Mouse (Mus musculus) G1E (cell line): ENCODE measurements around the gene Uncx.

ENCODE experiments used
- CTCF ChIP-seq: IDR thresholded peaks from 2 replicates; pipeline ENCODE4 v1.5.1; 2012; ENCODE audit warnings: low read depth, low read length, inconsistent platforms, mixed read lengths
- GATA1 ChIP-seq: IDR thresholded peaks from 2 replicates; pipeline ENCODE4 v1.6.1; 2012; ENCODE audit warnings: borderline replicate concordance, low read length, inconsistent platforms, mixed read lengths
- GATA2 ChIP-seq: IDR thresholded peaks from 2 replicates; pipeline ENCODE4 v1.6.1; 2012; ENCODE audit warnings: low read depth, low read length, inconsistent platforms, borderline replicate concordance
- POLR2AphosphoS5 ChIP-seq: IDR thresholded peaks from 2 replicates; pipeline ENCODE4 v1.6.1; 2012; ENCODE audit warnings: low read depth, low read length, inconsistent platforms; ENCODE audit not compliant: insufficient replicate concordance
- TAL1 ChIP-seq: conservative IDR thresholded peaks from 2 replicates; pipeline ENCODE4 v1.6.1; 2012; ENCODE audit warnings: low read depth, low read length, inconsistent platforms, mixed read lengths

DNA sequence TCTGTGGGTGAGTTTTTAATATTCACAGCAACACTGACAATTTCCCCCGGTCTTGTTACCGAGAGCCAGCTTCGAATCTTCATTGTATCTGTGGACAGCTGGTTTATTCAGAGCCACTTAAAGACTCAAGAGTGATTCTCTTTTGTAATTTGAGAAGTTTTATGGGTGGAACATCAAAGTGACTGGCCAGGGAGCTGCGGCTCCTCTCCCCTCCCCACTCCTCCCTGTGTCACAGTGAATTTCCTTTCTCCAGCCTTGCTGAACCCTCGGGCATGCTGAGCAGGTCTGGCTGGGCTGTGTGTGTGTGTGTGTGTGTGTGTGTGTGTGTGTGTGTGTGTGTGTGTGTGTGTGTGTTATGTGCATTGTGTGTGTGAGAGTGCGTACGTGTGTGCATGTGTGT lies 29.2 kb downstream of the Uncx start:
- no peak for TF ChIP-seq CTCF
- TF ChIP-seq TAL1, result no peak
- TF ChIP-seq GATA2, result no peak
- no peak for TF ChIP-seq POLR2AphosphoS5
- no peak for TF ChIP-seq GATA1
